Mouse (Mus musculus) spleen, adult 2 months (tissue): ENCODE measurements around the gene Pom121l12. TPM values are rescaled to one million over a fixed set of nuclear protein-coding genes. Genes with fewer than 3 reads are reported as not detected.

Source experiments
- DNase-seq, 2 experiments: peaks; one replicate each; pipeline versions ENCODE4 v3.0.0 to v3.0.0-alpha.2; 2012 to 2021; ENCODE audit warnings: low spot score in 2 of 2, low read depth in 1 of 2
- H3K27ac ChIP-seq: fragments of 200-500 bp; 2 replicates; pipeline ENCODE4 v1.5.1; 2012; ENCODE audit warnings: low read length, inconsistent platforms; ENCODE audit not compliant: insufficient read depth
- H3K27me3 ChIP-seq: fragments of 200-500 bp; 2 replicates; pipeline ENCODE4 v1.6.1; 2012; ENCODE audit warnings: mild to moderate bottlenecking, moderate library complexity, low read length, inconsistent platforms; ENCODE audit not compliant: control insufficient read depth, insufficient read depth
- H3K36me3 ChIP-seq: fragments of 200-500 bp; 2 replicates; pipeline ENCODE4 v1.6.1; 2012; ENCODE audit warnings: mild to moderate bottlenecking, low read length, inconsistent platforms; ENCODE audit not compliant: control insufficient read depth, insufficient read depth
- H3K4me1 ChIP-seq: fragments of 200-500 bp; 2 replicates; pipeline ENCODE4 v1.6.1; 2011; ENCODE audit warnings: inconsistent platforms; ENCODE audit not compliant: control insufficient read depth, insufficient read depth, insufficient read length
- H3K4me3 ChIP-seq: fragments of 200-500 bp; 2 replicates; pipeline ENCODE4 v1.5.1; 2011; ENCODE audit warnings: mild to moderate bottlenecking, inconsistent platforms; ENCODE audit not compliant: insufficient read depth, insufficient read length; ENCODE audit errors: extremely low read depth
- CTCF ChIP-seq: fragments of 200-500 bp; IDR thresholded peaks from 2 replicates; pipeline ENCODE4 v1.5.1; 2011; ENCODE audit warnings: mild to moderate bottlenecking, inconsistent platforms; ENCODE audit not compliant: insufficient read depth, insufficient read length, insufficient replicate concordance; ENCODE audit errors: extremely low read depth
- POLR2A ChIP-seq: fragments of 200-500 bp; IDR thresholded peaks from 2 replicates; pipeline ENCODE4 v1.6.1; 2011; ENCODE audit warnings: low read depth, low read length, inconsistent platforms
- WGBS: fragments of 180-500 bp; shearing (Covaris S2); methylation state at CpG from one replicate; pipeline ENCODE4 v1.1.7; 2018; 5-methylcytosine and 5-hydroxymethylcytosine counted together
- polyA plus RNA-seq: library from polyadenylated mRNA; depleted of rRNA; stranded (reverse); fragments of >200 nt; gene quantifications from 2 replicates; pipeline ENCODE4 v1.2.3, GENCODE M21; 2012; rRNA removed

Pom121l12 gene
- polyA plus RNA-seq = not detected in 2 replicates

DNA sequence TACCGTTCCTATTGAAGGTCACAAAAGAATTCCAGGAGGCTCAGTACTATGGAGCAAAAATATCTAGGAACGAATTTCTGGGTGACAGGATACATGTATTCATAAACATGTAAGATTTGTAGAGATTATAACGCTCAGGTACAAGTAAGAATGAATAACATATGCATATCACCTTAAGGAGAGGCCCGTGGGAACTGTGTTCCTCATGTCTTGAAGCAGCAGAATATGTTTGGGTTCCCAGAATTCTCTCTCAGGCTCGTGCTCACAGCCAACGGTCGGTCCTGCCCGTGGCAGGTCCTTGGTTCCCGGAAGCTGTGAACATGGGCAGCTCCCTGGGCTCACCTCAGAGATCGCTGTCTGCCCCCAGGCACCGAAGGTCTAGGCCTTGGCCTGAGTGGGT is at the start of gene Pom121l12:
Gene Pom121l12 (plus strand): TSS at position 301 of the 400 bp plus-strand sequence.
- no peaks in the 10 kb centered on the region for H3K36me3 ChIP-seq
- 82% methylated on average over 11 of the region's 11 CpGs for WGBS
- TF ChIP-seq CTCF = no peak
- no peak for TF ChIP-seq POLR2A
- no peak for DNase-seq
- no peaks in the 10 kb centered on the region for H3K4me1 ChIP-seq
- no peak within 1 kb of the TSS for H3K27ac ChIP-seq
- no peak within 1 kb of the TSS for H3K4me3 ChIP-seq
- no peaks in the 10 kb centered on the region for H3K27me3 ChIP-seq

- Histone ChIP-seq H3K27me3 (no peaks in the 10 kb centered on the region), H3K4me3 (no peak overlapping the region), H3K27ac (no peak overlapping the region), H3K4me1 (no peaks in the 10 kb centered on the region), H3K36me3 (no peaks in the 10 kb centered on the region)
- 89% methylated on average over 2 of the region's 2 CpGs for WGBS
- no peak for DNase-seq
- TF ChIP-seq CTCF (no peak), POLR2A (no peak)
Measured at GRCm38 (mm10) chr11:14611859-14612258, 12.8 kb downstream of the Pom121l12 start.
